Mouse (Mus musculus): Measurements from ENCODE around the gene Mfn1. TPM values are rescaled to one million over a fixed set of nuclear protein-coding genes. Genes with fewer than 3 reads are reported as not detected.

The Mfn1 gene
- total RNA-seq (2021): 100 to 1,000 TPM; 205 to 239 TPM
- long read RNA-seq, experiment 1, full-length matches to known transcripts: 54 of 133 reads
- long read RNA-seq, experiment 1, partial matches to known transcripts: 5 of 133 reads
- long read RNA-seq, experiment 1, other reads (novel, unspliced or antisense): 74 of 133 reads
- long read RNA-seq, experiment 2, full-length matches to known transcripts: 80 of 173 reads
- long read RNA-seq, experiment 2, partial matches to known transcripts: 12 of 173 reads
- long read RNA-seq, experiment 2, other reads (novel, unspliced or antisense): 81 of 173 reads

GRCm38 (mm10) chr3:32529303-32529898 is at the start of gene Mfn1:
Gene Mfn1 (plus strand): TSS chr3:32529465.
- peak; percentile 86 to 92 for DNase-seq
- intact Hi-C loops (cut with DNase I): no loop called here

DNA sequence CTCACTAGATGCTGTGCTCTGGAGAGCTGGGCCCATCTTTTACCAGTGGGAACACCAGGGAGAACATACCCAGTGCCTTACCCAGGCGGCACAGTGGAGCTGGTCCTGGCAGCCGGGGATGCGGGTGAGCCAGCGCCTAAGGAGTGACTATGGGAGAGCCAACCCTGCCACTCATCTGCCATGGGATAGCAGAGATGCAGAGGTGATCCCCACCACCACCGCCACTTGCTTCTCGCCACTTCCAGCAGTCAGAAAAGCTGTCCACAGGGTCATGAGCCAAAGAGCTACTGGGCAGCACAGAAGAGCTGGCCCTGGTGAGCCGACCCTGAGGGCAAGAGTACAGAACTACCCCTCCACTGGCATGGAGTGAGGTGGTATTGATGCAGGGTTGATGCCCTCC is 49.3 kb upstream of the Mfn1 start:
- intact Hi-C loops (cut with DNase I): no loop called here
- no peak for DNase-seq

- no peak for DNase-seq
- intact Hi-C loops (cut with DNase I): no loop called here
Observed at GRCm38 (mm10) chr3:32483035-32483434, 46.2 kb upstream of the Mfn1 start.

DNA sequence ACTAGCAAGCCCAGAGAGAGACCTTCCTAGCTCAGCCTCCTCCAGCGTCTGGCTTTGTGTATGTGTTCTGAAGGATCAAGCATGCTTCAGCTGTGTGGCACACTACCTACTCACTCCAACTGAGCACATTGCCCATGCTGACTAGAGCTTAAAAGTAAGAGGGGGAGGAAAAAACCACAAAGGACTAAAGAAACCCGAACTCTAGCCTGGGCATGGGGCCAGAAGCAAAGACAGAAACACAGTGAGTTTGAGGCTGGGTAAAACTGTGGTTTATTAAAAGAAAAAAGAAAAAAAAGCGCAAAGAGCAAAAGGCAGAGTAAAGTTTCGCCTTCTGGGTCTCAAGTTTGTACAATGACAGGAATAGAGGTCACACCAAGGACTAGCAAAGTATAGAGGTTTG is 42.7 kb upstream of the Mfn1 start:
- intact Hi-C loops (cut with DNase I): no loop called here
- DNase-seq: no peak

- no peak for DNase-seq
Observed at GRCm38 (mm10) chr3:32488172-32488571, 41.1 kb upstream of the Mfn1 start.

DNA sequence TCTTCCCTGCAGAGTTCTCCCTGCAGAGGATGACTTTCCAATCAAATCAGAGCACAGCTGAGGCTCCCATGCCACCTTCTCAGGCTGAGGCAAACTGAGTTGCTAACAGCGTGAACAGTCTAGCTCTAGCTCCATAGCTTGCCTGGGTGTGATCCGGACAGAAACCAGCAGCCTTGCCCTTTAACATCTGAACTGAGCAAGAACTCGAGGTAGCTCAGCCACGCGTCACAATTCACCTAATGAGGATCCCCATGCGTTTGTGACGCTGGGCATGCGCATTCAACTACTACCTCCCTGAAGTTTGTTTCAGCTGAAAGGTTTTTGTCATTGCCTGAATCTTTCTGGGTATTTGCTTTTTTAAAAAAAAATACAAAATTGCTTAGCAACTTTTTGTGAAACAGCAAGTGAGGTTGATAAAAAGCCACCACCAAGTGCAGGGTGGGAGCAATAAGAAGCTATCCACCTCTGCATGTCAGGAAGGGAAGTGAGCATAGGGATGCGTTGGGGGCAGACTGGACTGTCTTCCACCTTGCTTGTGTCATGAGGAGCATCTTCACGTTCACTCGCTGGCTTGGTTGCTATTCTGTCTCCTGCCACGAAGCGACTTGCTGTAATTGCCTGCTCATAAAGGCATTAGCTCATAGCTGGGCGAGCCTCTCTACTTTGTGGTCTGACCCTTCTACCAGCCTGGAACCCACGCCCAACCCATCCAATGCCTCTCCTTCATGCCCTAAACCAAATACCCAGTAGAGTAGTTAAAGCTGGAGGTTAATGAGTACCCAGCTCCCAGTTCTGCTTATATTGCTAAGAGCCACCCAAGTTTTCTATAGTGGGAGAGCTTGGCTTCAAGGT is 39.0 kb upstream of the Mfn1 start:
- intact Hi-C loops (cut with DNase I): no loop called here
- no peak for DNase-seq

More at GRCm38 (mm10) chr3:32488172-32488571, 41.1 kb upstream of the Mfn1 start:
- intact Hi-C loops (cut with DNase I): no loop called here

- intact Hi-C loops (cut with DNase I): no loop called here
- DNase-seq: no peak
Observed at GRCm38 (mm10) chr3:32490928-32491315, 38.3 kb upstream of the Mfn1 start.

DNA sequence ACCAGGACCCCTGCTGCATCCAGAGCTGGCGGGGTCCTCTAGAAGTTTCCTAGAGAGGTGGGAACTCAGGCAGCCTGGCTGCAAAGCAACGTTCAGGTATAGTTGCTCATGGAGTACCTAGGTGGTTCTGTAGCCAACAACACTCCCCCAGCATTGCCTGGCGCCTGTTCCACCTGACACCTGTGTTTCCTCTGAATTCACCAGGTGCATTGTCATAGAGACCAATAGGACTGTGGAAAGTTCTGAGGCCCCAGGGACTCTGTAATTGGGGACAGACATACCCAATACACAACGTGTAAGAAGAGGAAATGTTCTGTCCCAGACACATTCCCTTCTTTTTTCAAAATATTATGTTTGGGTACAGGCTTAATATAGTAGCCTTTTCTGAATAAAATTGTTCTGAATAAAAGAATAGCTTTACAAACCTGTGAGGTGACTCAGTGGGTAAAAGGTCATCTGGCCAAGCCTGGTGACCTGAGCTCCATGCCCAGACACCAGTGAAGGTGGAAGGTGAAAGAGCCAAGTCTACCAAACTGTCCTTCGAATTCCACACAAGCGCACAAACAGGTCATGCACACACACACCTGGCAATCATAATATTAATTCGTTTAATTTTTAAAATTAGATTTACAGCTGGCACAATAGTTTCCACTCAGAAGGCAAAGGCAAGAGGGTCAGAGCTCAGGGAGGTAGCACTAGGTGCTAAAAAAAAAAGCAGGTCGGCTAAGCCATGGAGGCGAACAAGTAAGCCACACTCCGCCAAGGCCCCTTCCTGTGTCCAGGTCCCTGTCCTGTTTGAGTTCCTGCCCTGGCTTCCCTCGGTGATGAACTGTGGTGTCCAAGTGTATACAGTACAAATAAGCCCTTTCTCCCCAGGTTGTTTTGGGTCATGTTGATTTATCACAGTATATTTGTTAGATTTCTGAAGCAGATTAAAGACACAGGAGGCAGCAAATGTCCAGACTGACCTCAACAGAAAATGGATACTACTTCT is 36.9 kb upstream of the Mfn1 start, which contains the start of gene Kcnmb3:
Gene Kcnmb3, minus strand, starts transcription at position 135 of the 994 bp plus-strand sequence.
- no peak for DNase-seq
- intact Hi-C loops (cut with DNase I): no loop called here

DNA sequence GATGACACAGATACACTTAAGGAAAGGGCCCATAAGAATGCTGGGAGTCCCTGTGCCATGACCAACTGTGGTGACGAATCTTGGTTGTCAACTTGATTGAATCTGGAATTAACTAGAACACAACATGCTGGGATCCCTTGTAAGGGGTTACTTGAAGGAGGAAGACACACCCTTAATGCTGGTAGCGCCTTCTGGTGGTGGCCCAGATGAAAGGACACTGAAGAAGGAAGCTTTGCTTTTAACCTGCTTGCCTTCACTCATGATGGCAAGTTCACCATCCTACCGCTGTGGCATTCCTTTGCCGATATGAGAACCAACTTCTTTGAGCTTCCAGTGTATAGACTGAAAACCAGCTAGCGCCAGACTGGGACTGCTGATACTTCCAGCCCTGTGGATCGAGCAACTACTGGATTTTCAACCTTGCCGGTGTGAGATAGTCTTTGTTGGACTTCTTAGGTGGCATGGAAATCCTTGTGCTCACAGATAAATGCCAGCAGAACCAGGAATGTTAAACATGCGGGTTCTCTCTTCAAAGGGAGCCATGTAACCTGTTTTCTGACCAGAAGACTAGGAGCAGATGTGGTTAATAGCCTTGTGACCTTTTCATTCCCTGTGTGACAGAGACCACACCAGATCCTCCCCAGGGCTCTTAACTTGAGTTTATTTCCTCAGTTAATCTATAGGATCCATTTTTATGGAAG is 34.7 kb upstream of the Mfn1 start:
- intact Hi-C loops (cut with DNase I): no loop called here
- DNase-seq: no peak

DNA sequence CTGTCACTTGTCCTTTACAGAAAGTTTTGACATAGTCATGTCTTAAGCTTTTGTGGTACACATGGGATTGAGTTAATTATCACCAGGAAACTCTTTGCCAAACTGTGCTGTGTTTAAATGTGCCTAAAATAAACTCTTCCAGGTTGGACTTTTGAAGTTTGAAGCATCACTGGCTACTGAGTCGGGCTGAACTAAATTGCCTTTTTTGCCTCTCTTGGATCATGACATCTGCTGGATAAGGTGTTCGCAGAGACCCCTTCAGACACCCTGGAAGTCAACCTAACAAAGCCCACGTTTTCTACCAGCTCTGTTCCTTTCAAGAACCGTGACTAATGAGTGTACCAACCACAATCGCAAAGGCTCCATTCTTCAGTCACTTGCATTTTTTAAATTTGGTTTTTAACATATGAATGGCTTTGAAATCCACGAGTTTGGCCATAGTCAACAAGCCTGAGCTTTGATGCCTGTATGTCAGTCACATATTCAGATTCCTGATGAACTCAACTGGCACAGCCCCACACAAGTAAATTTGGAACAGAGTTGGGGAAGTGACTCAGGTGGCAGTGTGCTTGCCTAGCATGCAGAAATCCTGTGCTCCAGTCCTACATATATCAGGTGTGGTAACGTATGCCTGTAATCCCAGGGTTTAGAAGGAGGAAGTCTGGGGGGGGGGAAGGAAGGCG is 34.0 kb upstream of the Mfn1 start:
- intact Hi-C loops (cut with DNase I): no loop called here
- no peak for DNase-seq

- no peak for DNase-seq
- intact Hi-C loops (cut with DNase I): no loop called here
Observed at GRCm38 (mm10) chr3:32495856-32496710, 33.2 kb upstream of the Mfn1 start.

DNA sequence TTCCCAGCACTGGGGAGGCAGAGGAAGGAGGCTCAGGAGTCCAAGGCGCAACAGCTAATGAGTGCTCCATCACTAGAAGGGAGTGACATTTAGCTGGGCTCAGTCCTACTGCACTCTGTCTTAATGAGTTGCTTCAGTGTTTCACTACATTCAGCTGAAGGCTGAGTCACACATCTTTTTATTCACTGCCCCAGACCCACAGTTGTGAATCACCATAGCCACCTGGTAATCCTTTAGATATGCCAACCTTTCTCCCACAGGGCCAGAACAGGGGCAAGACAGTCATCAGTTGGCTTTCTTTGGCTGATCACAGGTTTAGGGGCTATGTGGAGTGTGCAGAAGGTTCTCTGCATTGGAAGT is 32.6 kb upstream of the Mfn1 start:
- intact Hi-C loops (cut with DNase I): no loop called here
- no peak for DNase-seq

GRCm38 (mm10) chr3:32500346-32500745 is 28.9 kb upstream of the Mfn1 start:
- intact Hi-C loops (cut with DNase I): loop anchor here (2.0 kb wide), 1 partner anchor 166 kb away; no protein-coding TSS in a partner anchor
- DNase-seq: no peak

GRCm38 (mm10) chr3:32505841-32506240 is 23.4 kb upstream of the Mfn1 start:
- intact Hi-C loops (cut with DNase I): loop anchor here (5.0 kb wide), 2 partner anchors 34 to 124 kb away; no protein-coding TSS in a partner anchor
- no peak for DNase-seq

DNA sequence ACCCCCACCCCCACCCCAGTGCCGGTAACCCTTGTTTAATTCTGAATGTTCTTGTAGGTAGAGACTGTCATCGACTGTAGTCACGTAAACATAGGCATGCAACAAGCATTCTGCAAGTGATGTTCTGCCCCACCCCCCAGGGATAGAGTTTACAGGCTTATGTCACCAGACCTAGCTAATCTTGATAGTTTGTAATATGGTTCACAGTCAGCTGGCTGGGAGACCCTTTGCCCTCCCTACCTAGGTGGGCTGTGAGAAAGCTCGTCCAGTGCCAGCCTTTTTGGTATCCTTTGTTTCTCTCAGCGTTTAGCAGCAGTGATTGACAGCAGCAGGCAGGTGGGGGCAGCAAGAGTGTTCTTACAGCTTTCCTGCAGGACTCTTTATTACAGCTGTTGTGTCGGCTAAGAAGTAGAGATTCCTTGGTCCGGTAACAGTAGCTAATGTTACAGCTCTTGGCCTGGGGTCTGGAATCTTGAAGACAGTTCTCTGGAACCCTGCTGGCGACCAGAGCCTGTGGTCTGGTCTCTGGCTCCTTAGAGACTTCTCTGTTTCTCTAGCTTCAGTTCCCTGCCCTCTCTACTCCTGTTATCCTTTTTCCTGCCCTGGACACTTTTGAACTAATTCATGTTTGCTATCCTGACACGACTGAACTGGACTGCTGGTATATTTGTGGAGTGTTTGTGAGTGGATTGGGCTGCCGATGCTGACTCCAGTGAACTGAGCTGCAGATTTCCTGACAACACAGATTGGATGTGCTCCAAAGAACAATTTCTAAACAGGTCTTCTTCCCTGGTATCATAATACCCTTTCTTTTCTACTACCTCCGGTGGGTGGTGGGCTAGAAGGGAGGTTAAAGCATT is 22.7 kb upstream of the Mfn1 start:
- intact Hi-C loops (cut with DNase I): loop anchor here (5.0 kb wide), 2 partner anchors 34 to 124 kb away; no protein-coding TSS in a partner anchor
- no peak for DNase-seq

- intact Hi-C loops (cut with DNase I): loop anchor here (2.0 to 5.0 kb wide), 4 partner anchors 36 to 176 kb away; partner anchors contain the start of gene Pik3ca
- peak; percentile 26 to 29 for DNase-seq
Observed at GRCm38 (mm10) chr3:32508666-32509324, 20.5 kb upstream of the Mfn1 start.
